Mouse (Mus musculus) thymus, adult 2 months (tissue): ENCODE data around the gene Olfr202. TPM values are rescaled to one million over a fixed set of nuclear protein-coding genes. Genes with fewer than 3 reads are reported as not detected.
"Not testable (repeated sequence)": the region's sequence is repeated elsewhere in the genome, so short reads cannot be mapped to it uniquely, and the experiment has no call there.

Source experiments
- DNase-seq: peaks from one replicate; pipeline ENCODE4 v3.0.0; 2021
- H3K27ac ChIP-seq: fragments of 200-500 bp; 2 replicates; pipeline ENCODE4 v1.5.1; 2012; ENCODE audit warnings: low read length, control low read depth; ENCODE audit not compliant: control insufficient read depth, insufficient read depth
- H3K27me3 ChIP-seq: fragments of 200-500 bp; 2 replicates; pipeline ENCODE4 v1.6.1; 2012; ENCODE audit warnings: mild to moderate bottlenecking, low read length, moderate library complexity, mixed read lengths; ENCODE audit not compliant: control insufficient read depth, insufficient read depth
- H3K36me3 ChIP-seq: fragments of 200-500 bp; 2 replicates; pipeline ENCODE4 v1.6.1; 2012; ENCODE audit warnings: mild to moderate bottlenecking, low read length, moderate library complexity; ENCODE audit not compliant: control insufficient read depth, insufficient read depth
- H3K4me1 ChIP-seq: fragments of 200-500 bp; replicated peaks from 2 replicates; pipeline ENCODE4 v1.6.1; 2012; ENCODE audit warnings: low read length; ENCODE audit not compliant: control insufficient read depth, insufficient read depth
- H3K4me3 ChIP-seq: fragments of 200-500 bp; 2 replicates; pipeline ENCODE4 v1.5.1; 2012; ENCODE audit warnings: mild to moderate bottlenecking, low read length, control low read depth, moderate library complexity; ENCODE audit not compliant: control insufficient read depth, insufficient read depth
- CTCF ChIP-seq: fragments of 200-500 bp; IDR thresholded peaks from 2 replicates; pipeline ENCODE4 v1.5.1; 2012; ENCODE audit warnings: mild to moderate bottlenecking, control low read depth, low read length, moderate library complexity, borderline replicate concordance; ENCODE audit not compliant: control insufficient read depth, poor library complexity, insufficient read depth; ENCODE audit errors: extremely low read depth
- POLR2A ChIP-seq: fragments of 200-500 bp; IDR thresholded peaks from 2 replicates; pipeline ENCODE4 v1.6.1; 2012; ENCODE audit warnings: mild to moderate bottlenecking, low read length, control low read depth, moderate library complexity; ENCODE audit not compliant: control insufficient read depth, poor library complexity, insufficient read depth; ENCODE audit errors: extremely low read depth
- WGBS: fragments of 180-500 bp; shearing (Covaris S2); methylation state at CpG from one replicate; pipeline ENCODE4 v1.1.7; 2018; 5-methylcytosine and 5-hydroxymethylcytosine counted together
- polyA plus RNA-seq: library from polyadenylated mRNA; depleted of rRNA; stranded (reverse); fragments of >200 nt; gene quantifications from 2 replicates; pipeline ENCODE4 v1.2.3, GENCODE M21; 2012; rRNA removed

Gene Olfr202
- polyA plus RNA-seq, 1 experiment: not detected

DNA sequence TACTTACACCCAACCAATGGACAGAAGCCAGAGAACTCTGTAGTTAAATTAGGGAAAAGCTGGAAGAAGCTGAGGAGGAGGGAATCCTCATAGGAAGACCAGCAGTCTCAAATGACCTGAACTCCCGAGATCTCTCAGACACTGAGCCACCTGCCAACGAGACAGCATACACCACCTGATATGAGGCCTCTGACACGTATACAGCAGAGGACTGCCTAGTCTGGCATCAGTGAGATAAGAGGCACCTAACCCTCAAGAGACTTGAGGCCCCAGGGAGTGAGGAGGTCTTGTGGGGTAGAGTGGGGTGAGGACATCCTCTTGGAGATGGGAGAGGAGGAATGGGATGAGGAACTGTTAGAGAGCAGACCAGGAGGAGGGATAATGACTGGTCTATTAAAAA, 6.1 kb downstream of the Olfr202 start:
- TF ChIP-seq CTCF (no peak), POLR2A (no peak)
- WGBS: 75% methylated on average over 3 of the region's 3 CpGs
- H3K27me3 ChIP-seq: no peaks in the 10 kb centered on the region

DNA sequence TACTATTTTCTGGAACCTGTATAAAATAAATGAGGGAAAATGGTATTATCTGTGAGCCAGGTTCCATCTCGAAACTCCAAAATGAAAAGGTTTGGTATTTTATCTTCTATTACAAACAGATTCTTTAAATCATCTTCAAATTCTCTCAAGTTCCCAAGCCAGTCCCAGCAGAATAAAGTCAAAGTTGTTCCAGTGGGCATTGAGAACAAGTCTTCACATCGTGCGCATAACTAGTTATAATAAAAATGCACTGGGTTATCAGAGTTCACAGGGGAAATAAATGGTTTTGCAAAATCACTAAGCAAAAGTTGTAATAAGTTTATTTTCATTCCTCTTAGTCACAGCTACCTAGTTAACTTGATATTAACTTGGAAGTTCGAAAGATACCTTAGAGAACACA, 14.1 kb downstream of the Olfr202 start, which contains the start of gene Olfr201:
TSS of gene Olfr201 (minus strand) at position 101 of the 400 bp plus-strand sequence.
- H3K4me1 ChIP-seq, H3K27me3 ChIP-seq, H3K27ac ChIP-seq, DNase-seq, H3K4me3 ChIP-seq, H3K36me3 ChIP-seq: not testable (repeated sequence)
- 91% methylated on average over 4 of the region's 4 CpGs for WGBS

More for the DNA sequence above, 6.1 kb downstream of the Olfr202 start:
- DNase-seq: no peak
- no peak overlapping the region for H3K4me3 ChIP-seq
- H3K36me3 ChIP-seq: no peaks in the 10 kb centered on the region
- H3K4me1 ChIP-seq: no peaks in the 10 kb centered on the region
- H3K27ac ChIP-seq: no peak overlapping the region

DNA sequence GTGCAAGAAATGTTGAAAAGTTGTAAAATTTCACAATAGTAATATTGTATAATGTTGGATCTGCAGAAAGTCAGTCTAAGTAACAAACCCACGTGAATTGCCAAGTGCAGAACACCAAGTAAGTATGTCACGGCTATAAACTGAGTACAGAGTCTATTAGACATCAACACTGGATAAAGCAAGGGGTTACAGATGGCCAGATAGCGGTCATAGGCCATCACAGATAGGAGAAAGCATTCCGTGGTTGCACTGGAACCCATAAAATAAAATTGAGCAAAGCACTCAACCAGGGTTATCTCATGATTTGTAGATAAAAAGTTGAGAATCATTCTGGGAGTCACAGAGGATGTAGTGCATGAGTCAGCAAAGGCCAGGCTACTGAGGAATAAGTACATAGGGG, 17.5 kb downstream of the Olfr202 start:
- H3K4me3 ChIP-seq, H3K27ac ChIP-seq, H3K27me3 ChIP-seq, H3K4me1 ChIP-seq, H3K36me3 ChIP-seq, DNase-seq: not testable (repeated sequence)
- WGBS: 77% methylated on average over 4 of the region's 4 CpGs

DNA sequence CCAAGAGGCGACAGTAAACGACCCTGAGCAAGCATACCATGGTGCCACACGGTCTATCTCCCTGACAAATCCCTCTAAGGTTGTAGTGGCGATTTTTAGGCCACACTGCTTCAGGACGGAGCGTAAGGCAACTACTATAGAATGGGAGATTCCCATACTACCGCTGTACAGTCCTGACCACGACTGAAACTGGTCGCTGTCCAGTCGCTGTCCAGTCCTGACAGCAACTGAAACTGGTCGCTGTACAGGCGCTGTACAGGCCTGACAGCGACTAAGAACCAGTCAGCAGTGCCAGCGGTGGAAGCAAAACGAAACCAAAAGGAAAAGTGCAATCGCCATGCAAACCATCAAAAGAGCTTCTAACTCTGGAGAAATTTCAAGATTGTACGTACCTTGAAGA, 36.9 kb downstream of the Olfr202 start:
- no peak overlapping the region for H3K4me3 ChIP-seq
- no peak for DNase-seq
- TF ChIP-seq POLR2A: no peak
- TF ChIP-seq CTCF: no peak
- no peaks in the 10 kb centered on the region for H3K4me1 ChIP-seq
- H3K36me3 ChIP-seq: no peaks in the 10 kb centered on the region
- WGBS: 91% methylated on average over 17 of the region's 17 CpGs
- H3K27ac ChIP-seq: no peak overlapping the region
- H3K27me3 ChIP-seq: no peaks in the 10 kb centered on the region

Other genes starting within 250 kb of the Olfr202 start
- gene Olfr187, start 247.0 kb downstream of the Olfr202 start, polyA plus RNA-seq: not detected in 2 replicates
- not detected in 2 replicates for gene Olfr190, start 208.8 kb downstream of the Olfr202 start, polyA plus RNA-seq
- not detected in 2 replicates for gene Olfr191, start 197.0 kb downstream of the Olfr202 start, polyA plus RNA-seq
- not detected in 2 replicates for gene Olfr193, start 174.9 kb downstream of the Olfr202 start, polyA plus RNA-seq
- not detected in 2 replicates for gene Olfr194, start 165.7 kb downstream of the Olfr202 start, polyA plus RNA-seq
- gene Olfr195, start 139.7 kb downstream of the Olfr202 start, polyA plus RNA-seq: not detected in 2 replicates
- gene Olfr196, start 116.3 kb downstream of the Olfr202 start, polyA plus RNA-seq: not detected in 2 replicates
- gene Olfr198, start 83.3 kb downstream of the Olfr202 start, polyA plus RNA-seq: not detected in 2 replicates
- gene Olfr199, start 67.0 kb downstream of the Olfr202 start, polyA plus RNA-seq: not detected in 2 replicates
- not detected in 2 replicates for gene Olfr201, start 14.2 kb downstream of the Olfr202 start, polyA plus RNA-seq
- gene Olfr203, start 12.1 kb upstream of the Olfr202 start, polyA plus RNA-seq: not detected in 2 replicates
- not detected in 2 replicates for gene Olfr204, start 31.5 kb upstream of the Olfr202 start, polyA plus RNA-seq
- gene Olfr205, start 44.3 kb upstream of the Olfr202 start, polyA plus RNA-seq: not detected in 2 replicates
- gene Olfr206, start 62.5 kb upstream of the Olfr202 start, polyA plus RNA-seq: not detected in 2 replicates
- not detected in 2 replicates for gene Olfr209, start 77.2 kb upstream of the Olfr202 start, polyA plus RNA-seq
- 0.03 TPM in 1 of 2 replicates, not detected in the other for gene Gabrr3, start 120.5 kb upstream of the Olfr202 start, polyA plus RNA-seq
- gene Riox2, start 185.0 kb upstream of the Olfr202 start, polyA plus RNA-seq: 8.3 and 8.9 TPM in 2 replicates